7 mouse cellular contexts compared by ENCODE assay signal in genomic region chr6:53390413-53390812, GRCm38 (mm10).
A peak's percentile ranks its signal among the peaks of the same experiment; 100 is the strongest.
DNase-seq lines count a peak whose midpoint lies in the region; ATAC-seq lines count a peak whose summit lies in the region.

No protein-coding gene starts in this region.

- H3K9me3 ChIP-seq in embryonic facial prominence, embryonic 13.5 days = no peaks in the 10 kb centered on the region
- no peaks in the 10 kb centered on the region for H3K9me3 ChIP-seq in limb, embryonic 11.5 days (ENCODE audit: control insufficient read depth, low read length)
- no peaks in the 10 kb centered on the region for H3K9me3 ChIP-seq in stomach, embryonic 15.5 days
- no peaks in the 10 kb centered on the region for H3K9me3 ChIP-seq in forebrain, embryonic 13.5 days (replicated peaks)

- ATAC-seq in embryonic facial prominence, embryonic 13.5 days (ENCODE audit: insufficient number of reproducible peaks, insufficient read depth, low FRiP score, low TSS enrichment, low read depth) = no peak
- ATAC-seq in limb, embryonic 11.5 days (ENCODE audit: insufficient number of reproducible peaks, low FRiP score, low TSS enrichment, low read depth) = no peak
- ATAC-seq in stomach, embryonic 15.5 days (ENCODE audit: insufficient read depth, low FRiP score, low read depth) = no peak
- no peak for ATAC-seq in forebrain, embryonic 13.5 days

- H3K4me1 ChIP-seq in embryonic facial prominence, embryonic 13.5 days = peaks cover 36% of the 10 kb centered on the region
- peaks cover 6% of the 10 kb centered on the region; the same call in 1 of the 2 replicates for H3K4me1 ChIP-seq in limb, embryonic 11.5 days (ENCODE audit: control insufficient read depth, insufficient read depth, low read length)
- peaks cover 10% of the 10 kb centered on the region for H3K4me1 ChIP-seq in stomach, embryonic 15.5 days
- peaks cover 21% of the 10 kb centered on the region for H3K4me1 ChIP-seq in forebrain, embryonic 13.5 days

- H3K27me3 ChIP-seq in embryonic facial prominence, embryonic 13.5 days = no peaks in the 10 kb centered on the region
- H3K27me3 ChIP-seq in limb, embryonic 11.5 days (ENCODE audit: control insufficient read depth, insufficient read depth, low read length) = no peaks in the 10 kb centered on the region
- H3K27me3 ChIP-seq in stomach, embryonic 15.5 days (replicated peaks) = no peaks in the 10 kb centered on the region
- H3K27me3 ChIP-seq in forebrain, embryonic 13.5 days = no peaks in the 10 kb centered on the region

- DNase-seq in spleen, postnatal 36 days (ENCODE audit: low spot score in 2 of 2) = peak; percentile 18 to 31
- no peak for DNase-seq in spleen, postnatal 4 days (ENCODE audit: low spot score in 2 of 2)
- peak; percentile 59 for DNase-seq in heart, postnatal 10 days
- peak; percentile 63 for DNase-seq in limb, embryonic 11.5 days (ENCODE audit: low spot score)

- 28% methylated on average over 6 of the region's 6 CpGs for WGBS in embryonic facial prominence, embryonic 13.5 days
- WGBS in limb, embryonic 11.5 days = 35% methylated on average over 6 of the region's 6 CpGs
- 28% methylated on average over 6 of the region's 6 CpGs for WGBS in stomach, embryonic 15.5 days
- WGBS in forebrain, embryonic 13.5 days = 45% methylated on average over 6 of the region's 6 CpGs

- peak overlapping the region; percentile 26; the same call in 1 of the 2 replicates for H3K4me2 ChIP-seq in embryonic facial prominence, embryonic 13.5 days
- H3K4me2 ChIP-seq in limb, embryonic 11.5 days (ENCODE audit: low read depth, severe bottlenecking) = no peak overlapping the region
- H3K4me2 ChIP-seq in stomach, embryonic 15.5 days = peak overlapping the region; percentile 19
- no peak overlapping the region for H3K4me2 ChIP-seq in forebrain, embryonic 13.5 days

- intact Hi-C loops in heart, postnatal 10 days (cut with DNase I) = no loop called here

- H3K9ac ChIP-seq in embryonic facial prominence, embryonic 13.5 days = no peak overlapping the region
- no peak overlapping the region for H3K9ac ChIP-seq in limb, embryonic 11.5 days (ENCODE audit: low read length)
- no peak overlapping the region for H3K9ac ChIP-seq in stomach, embryonic 15.5 days
- H3K9ac ChIP-seq in forebrain, embryonic 13.5 days = no peak overlapping the region

- no peaks in the 10 kb centered on the region for H3K36me3 ChIP-seq in embryonic facial prominence, embryonic 13.5 days
- H3K36me3 ChIP-seq in limb, embryonic 11.5 days (ENCODE audit: control insufficient read depth, insufficient read depth, low read length) = no peaks in the 10 kb centered on the region
- no peaks in the 10 kb centered on the region for H3K36me3 ChIP-seq in stomach, embryonic 15.5 days
- H3K36me3 ChIP-seq in forebrain, embryonic 13.5 days (ENCODE audit: poor library complexity, severe bottlenecking) = no peaks in the 10 kb centered on the region

- no peak overlapping the region for H3K27ac ChIP-seq in embryonic facial prominence, embryonic 13.5 days
- H3K27ac ChIP-seq in limb, embryonic 11.5 days (replicated peaks; ENCODE audit: low read depth, low read length) = no peak overlapping the region
- H3K27ac ChIP-seq in stomach, embryonic 15.5 days = no peak overlapping the region
- no peak overlapping the region for H3K27ac ChIP-seq in forebrain, embryonic 13.5 days

- no peak overlapping the region for H3K4me3 ChIP-seq in embryonic facial prominence, embryonic 13.5 days
- no peak overlapping the region for H3K4me3 ChIP-seq in limb, embryonic 11.5 days (ENCODE audit: low read depth, low read length)
- H3K4me3 ChIP-seq in stomach, embryonic 15.5 days (replicated peaks) = no peak overlapping the region
- no peak overlapping the region for H3K4me3 ChIP-seq in forebrain, embryonic 13.5 days

Comparison
In these comparisons a context has a peak if more than half of its experiments do, and no peak if none do; other contexts are left out.
1. DNase-seq: peak in spleen, postnatal 36 days (2 of 2), heart, postnatal 10 days (2 of 2) and limb, embryonic 11.5 days (single experiment); none in spleen, postnatal 4 days (0 of 2).
2. H3K4me2 ChIP-seq: peak in embryonic facial prominence, embryonic 13.5 days (single experiment) and stomach, embryonic 15.5 days (single experiment); none in limb, embryonic 11.5 days (single experiment) and forebrain, embryonic 13.5 days (single experiment).